Mouse (Mus musculus) embryonic facial prominence, embryonic 13.5 days (tissue): ENCODE data around the gene Tubb4a. TPM values are rescaled to one million over a fixed set of nuclear protein-coding genes. Genes with fewer than 3 reads are reported as not detected.
A peak's percentile ranks its signal among the peaks of the same experiment; 100 is the strongest.

Experiments used
- ATAC-seq: fragments of 200-750 bp; cut with Nextera tagmentation; 2 replicates; pipeline ENCODE4 v1.8.0; 2017; ENCODE audit warnings: low read depth; ENCODE audit not compliant: insufficient number of reproducible peaks, insufficient read depth, low FRiP score, low TSS enrichment
- H3K27ac ChIP-seq: fragments of 300-500 bp; sonication (generic); 2 replicates; pipeline ENCODE4 v1.5.1; 2015; ENCODE audit warnings: moderate library complexity, mild to moderate bottlenecking, inconsistent platforms
- H3K27me3 ChIP-seq: fragments of 300-500 bp; sonication (generic); 2 replicates; pipeline ENCODE4 v1.6.1; 2015; ENCODE audit warnings: mild to moderate bottlenecking, inconsistent platforms
- H3K36me3 ChIP-seq: fragments of 300-500 bp; sonication (generic); 2 replicates; pipeline ENCODE4 v1.6.1; 2015; ENCODE audit warnings: mild to moderate bottlenecking, inconsistent platforms
- H3K4me1 ChIP-seq: fragments of 300-500 bp; sonication (generic); 2 replicates; pipeline ENCODE4 v1.6.1; 2015; ENCODE audit warnings: inconsistent platforms
- H3K4me2 ChIP-seq: fragments of 300-500 bp; sonication (generic); 2 replicates; pipeline ENCODE4 v1.6.1; 2015; ENCODE audit warnings: moderate library complexity, mild to moderate bottlenecking, inconsistent platforms
- H3K4me3 ChIP-seq: fragments of 300-500 bp; sonication (generic); 2 replicates; pipeline ENCODE4 v1.5.1; 2015; ENCODE audit warnings: mild to moderate bottlenecking, inconsistent platforms
- H3K9ac ChIP-seq: fragments of 300-500 bp; sonication (generic); 2 replicates; pipeline ENCODE4 v1.6.1; 2015; ENCODE audit warnings: mild to moderate bottlenecking, inconsistent platforms
- H3K9me3 ChIP-seq: fragments of 300-500 bp; sonication (generic); 2 replicates; pipeline ENCODE4 v1.6.1; 2016; ENCODE audit warnings: inconsistent platforms
- WGBS: fragments of 180-500 bp; shearing (Covaris S2); methylation state at CpG from one replicate; pipeline ENCODE4 v1.1.7; 2015; ENCODE audit warnings: mixed read lengths; 5-methylcytosine and 5-hydroxymethylcytosine counted together
- polyA plus RNA-seq: library from polyadenylated mRNA; unstranded; fragments of >200 nt; fragmentation: Nextera tagmentation; extraction: Ambion mirVana; gene quantifications from 2 replicates; pipeline ENCODE4 v1.2.1, GENCODE M21; 2015

The Tubb4a gene
- polyA plus RNA-seq, 1 experiment from 2014 or later: 9.4 TPM

GRCm38 (mm10) chr17:57116801-57117200, 29.2 kb upstream of the Tubb4a start:
- no peaks in the 10 kb centered on the region; the same call in 1 of the 2 replicates for H3K27me3 ChIP-seq
- WGBS: 75% methylated on average over 2 of the region's 2 CpGs
- no peak overlapping the region for H3K4me3 ChIP-seq
- no peak overlapping the region for H3K9ac ChIP-seq
- no peaks in the 10 kb centered on the region for H3K4me1 ChIP-seq
- ATAC-seq: no peak
- no peaks in the 10 kb centered on the region for H3K36me3 ChIP-seq
- H3K4me2 ChIP-seq: no peak overlapping the region
- no peak overlapping the region for H3K27ac ChIP-seq
- no peaks in the 10 kb centered on the region for H3K9me3 ChIP-seq

- no peak for ATAC-seq
- Histone ChIP-seq H3K27ac (no peak overlapping the region), H3K4me1 (no peaks in the 10 kb centered on the region), H3K4me2 (no peak overlapping the region), H3K4me3 (no peak overlapping the region), H3K9me3 (no peaks in the 10 kb centered on the region), H3K27me3 (no peaks in the 10 kb centered on the region; the same call in 1 of the 2 replicates), H3K9ac (no peak overlapping the region), H3K36me3 (no peaks in the 10 kb centered on the region)
- 85% methylated on average over 10 of the region's 10 CpGs for WGBS
These were observed 25.3 kb upstream of the Tubb4a start for GRCm38 (mm10) chr17:57112768-57113474.

- no peaks in the 10 kb centered on the region for H3K9me3 ChIP-seq
- 86% methylated on average over 1 of the region's 1 CpGs for WGBS
- ATAC-seq: no peak
These were observed 22.4 kb upstream of the Tubb4a start for GRCm38 (mm10) chr17:57110005-57110404.

GRCm38 (mm10) chr17:57108666-57109171, 21.1 kb upstream of the Tubb4a start:
- Histone ChIP-seq H3K36me3 (no peaks in the 10 kb centered on the region), H3K4me1 (peaks cover 16% of the 10 kb centered on the region), H3K9ac (no peak overlapping the region), H3K4me2 (no peak overlapping the region), H3K4me3 (no peak overlapping the region), H3K27me3 (no peaks in the 10 kb centered on the region), H3K9me3 (no peaks in the 10 kb centered on the region), H3K27ac (no peak overlapping the region)
- no peak for ATAC-seq
- 54% methylated on average over 5 of the region's 5 CpGs for WGBS

More at GRCm38 (mm10) chr17:57110005-57110404, 22.4 kb upstream of the Tubb4a start:
- Histone ChIP-seq H3K27me3 (no peaks in the 10 kb centered on the region), H3K36me3 (no peaks in the 10 kb centered on the region), H3K9ac (no peak overlapping the region), H3K4me1 (peaks cover 8% of the 10 kb centered on the region; the same call in 1 of the 2 replicates), H3K27ac (no peak overlapping the region), H3K4me3 (no peak overlapping the region), H3K4me2 (no peak overlapping the region)

- H3K9ac ChIP-seq: no peak overlapping the region
- H3K4me2 ChIP-seq: no peak overlapping the region
- no peaks in the 10 kb centered on the region for H3K27me3 ChIP-seq
- peaks cover 16% of the 10 kb centered on the region for H3K4me1 ChIP-seq
- 83% methylated on average over 7 of the region's 7 CpGs for WGBS
- H3K9me3 ChIP-seq: no peaks in the 10 kb centered on the region
- ATAC-seq: no peak
- H3K4me3 ChIP-seq: no peak overlapping the region
- no peak overlapping the region for H3K27ac ChIP-seq
- no peaks in the 10 kb centered on the region for H3K36me3 ChIP-seq
These were observed 20.6 kb upstream of the Tubb4a start for GRCm38 (mm10) chr17:57108040-57108665.

- no peaks in the 10 kb centered on the region for H3K27me3 ChIP-seq
- H3K4me1 ChIP-seq: peaks cover 16% of the 10 kb centered on the region
- H3K27ac ChIP-seq: no peak overlapping the region
- H3K9ac ChIP-seq: no peak overlapping the region
- no peaks in the 10 kb centered on the region for H3K9me3 ChIP-seq
- H3K4me3 ChIP-seq: no peak overlapping the region
- H3K36me3 ChIP-seq: no peaks in the 10 kb centered on the region
- 89% methylated on average over 5 of the region's 5 CpGs for WGBS
- H3K4me2 ChIP-seq: no peak overlapping the region
- ATAC-seq: no peak
These were observed 19.5 kb upstream of the Tubb4a start for GRCm38 (mm10) chr17:57107064-57107463.

GRCm38 (mm10) chr17:57106035-57106368, 18.4 kb upstream of the Tubb4a start:
- no peaks in the 10 kb centered on the region for H3K27me3 ChIP-seq
- H3K27ac ChIP-seq: no peak overlapping the region
- H3K4me2 ChIP-seq: peak overlapping the region; percentile 86
- H3K36me3 ChIP-seq: no peaks in the 10 kb centered on the region
- H3K4me1 ChIP-seq: peaks cover 16% of the 10 kb centered on the region
- 8% methylated on average over 9 of the region's 9 CpGs for WGBS
- peak overlapping the region; percentile 79 for H3K9ac ChIP-seq
- peak overlapping the region; percentile 64 for H3K4me3 ChIP-seq
- ATAC-seq: no peak
- H3K9me3 ChIP-seq: no peaks in the 10 kb centered on the region

- peak within 1 kb of the TSS; percentile 79 for H3K9ac ChIP-seq
- H3K4me1 ChIP-seq: peaks cover 16% of the 10 kb centered on the region
- under 1% methylated on average over 57 of the region's 61 CpGs for WGBS
- no peaks in the 10 kb centered on the region for H3K9me3 ChIP-seq
- H3K27me3 ChIP-seq: no peaks in the 10 kb centered on the region
- H3K4me3 ChIP-seq: peak within 1 kb of the TSS; percentile 64
- peak within 1 kb of the TSS; percentile 64 for H3K27ac ChIP-seq
- no peaks in the 10 kb centered on the region for H3K36me3 ChIP-seq
- peak; percentile 48; the same call in 1 of the 2 replicates for ATAC-seq
- H3K4me2 ChIP-seq: peak within 1 kb of the TSS; percentile 86
These were observed 17.8 kb upstream of the Tubb4a start, which contains the start of gene Tnfsf9 for GRCm38 (mm10) chr17:57105181-57106034. Tnfsf9 (plus strand) TSS chr17:57105325.

- Histone ChIP-seq H3K4me1 (peaks cover 16% of the 10 kb centered on the region), H3K9me3 (no peaks in the 10 kb centered on the region), H3K9ac (peak overlapping the region; percentile 79), H3K4me2 (peak overlapping the region; percentile 86), H3K36me3 (no peaks in the 10 kb centered on the region), H3K27me3 (no peaks in the 10 kb centered on the region), H3K27ac (no peak overlapping the region), H3K4me3 (peak overlapping the region; percentile 64)
- ATAC-seq: no peak
- WGBS: 44% methylated on average over 4 of the region's 4 CpGs
These were observed 16.9 kb upstream of the Tubb4a start for GRCm38 (mm10) chr17:57104496-57104895.

- no peak overlapping the region for H3K4me3 ChIP-seq
- no peak overlapping the region for H3K27ac ChIP-seq
- 60% methylated on average over 2 of the region's 2 CpGs for WGBS
- H3K4me2 ChIP-seq: no peak overlapping the region
- no peaks in the 10 kb centered on the region for H3K27me3 ChIP-seq
- no peak overlapping the region for H3K9ac ChIP-seq
- H3K4me1 ChIP-seq: peaks cover 16% of the 10 kb centered on the region
- H3K36me3 ChIP-seq: no peaks in the 10 kb centered on the region
- no peak for ATAC-seq
- no peaks in the 10 kb centered on the region for H3K9me3 ChIP-seq
These were observed 14.7 kb upstream of the Tubb4a start for GRCm38 (mm10) chr17:57102276-57102675.

- no peak overlapping the region for H3K4me3 ChIP-seq
- H3K36me3 ChIP-seq: no peaks in the 10 kb centered on the region
- WGBS: 8% methylated on average over 10 of the region's 10 CpGs
- H3K4me2 ChIP-seq: no peak overlapping the region
- no peak for ATAC-seq
- no peak overlapping the region for H3K9ac ChIP-seq
- no peak overlapping the region for H3K27ac ChIP-seq
- peaks cover 11% of the 10 kb centered on the region for H3K4me1 ChIP-seq
- peaks cover 14% of the 10 kb centered on the region for H3K27me3 ChIP-seq
- H3K9me3 ChIP-seq: no peaks in the 10 kb centered on the region
These were observed 12.2 kb upstream of the Tubb4a start for GRCm38 (mm10) chr17:57099629-57100325.
